Mouse (Mus musculus): ENCODE measurements around the gene Uba6. TPM values are rescaled to one million over a fixed set of nuclear protein-coding genes. Genes with fewer than 3 reads are reported as not detected.

Uba6 gene
- total and polyA plus RNA-seq, 2 experiments, result 0.69 to 5.5 TPM

- Histone ChIP-seq H3K79me2 (ENCODE audit: control insufficient read depth, insufficient read depth, low read length) (no peaks in the 10 kb centered on the region), H3K4me3 (ENCODE audit: insufficient read depth, low read depth, low read length) (no peak within 1 kb of the TSS; the same call in none of the 2 replicates), H3K27me3 (ENCODE audit: control insufficient read depth, insufficient read depth, low read length) (no peaks in the 10 kb centered on the region), H3K36me3 (ENCODE audit: control insufficient read depth, insufficient read depth, low read length) (no peaks in the 10 kb centered on the region), H3K27ac (replicated peaks; ENCODE audit: insufficient read depth, low read depth, low read length) (no peak within 1 kb of the TSS), H3K9ac (ENCODE audit: low read depth, low read length) (no peak within 1 kb of the TSS), H3K4me1 (ENCODE audit: control insufficient read depth, insufficient read depth, low read length) (peaks cover 2% of the 10 kb centered on the region; the same call in 1 of the 2 replicates)
- TF ChIP-seq CTCF (IDR thresholded peaks at IDR 0.05; ENCODE audit: low read depth, low read length) (no peak), POLR2A (IDR thresholded peaks at IDR 0.05; ENCODE audit: extremely low read depth, insufficient read depth, low read length) (no peak)
- DNase-seq (ENCODE audit: extremely low read depth, low read depth, low spot score), result no peak
- WGBS, result 62% methylated on average over 7 of the region's 7 CpGs
Observed at GRCm38 (mm10) chr5:86071538-86071937, 101.1 kb downstream of the Uba6 start, which contains the start of gene Stap1. Gene Stap1 (plus strand): TSS chr5:86071746.

- peaks cover 4% of the 10 kb centered on the region; the same call in 1 of the 2 replicates for H3K4me1 ChIP-seq (ENCODE audit: control insufficient read depth, insufficient read depth, low read length)
- no peak overlapping the region for H3K4me3 ChIP-seq (ENCODE audit: insufficient read depth, low read depth, low read length)
- TF ChIP-seq CTCF (IDR thresholded peaks at IDR 0.05; ENCODE audit: low read depth, low read length), result no peak
- TF ChIP-seq POLR2A (IDR thresholded peaks at IDR 0.05; ENCODE audit: extremely low read depth, insufficient read depth, low read length), result no peak
- no peaks in the 10 kb centered on the region for H3K36me3 ChIP-seq (ENCODE audit: control insufficient read depth, insufficient read depth, low read length)
- H3K9ac ChIP-seq (ENCODE audit: low read depth, low read length), result no peak overlapping the region
- no peaks in the 10 kb centered on the region for H3K27me3 ChIP-seq (ENCODE audit: control insufficient read depth, insufficient read depth, low read length)
- no peaks in the 10 kb centered on the region for H3K79me2 ChIP-seq (ENCODE audit: control insufficient read depth, insufficient read depth, low read length)
- WGBS, result 68% methylated on average over 6 of the region's 6 CpGs
- DNase-seq (ENCODE audit: extremely low read depth, low read depth, low spot score), result no peak
- no peak overlapping the region for H3K27ac ChIP-seq (replicated peaks; ENCODE audit: insufficient read depth, low read depth, low read length)
Observed at GRCm38 (mm10) chr5:86069121-86069520, 103.5 kb downstream of the Uba6 start.

- Histone ChIP-seq H3K9ac (ENCODE audit: low read depth, low read length) (no peak overlapping the region), H3K79me2 (ENCODE audit: control insufficient read depth, insufficient read depth, low read length) (no peaks in the 10 kb centered on the region), H3K4me3 (ENCODE audit: insufficient read depth, low read depth, low read length) (no peak overlapping the region), H3K4me1 (ENCODE audit: control insufficient read depth, insufficient read depth, low read length) (peaks cover 4% of the 10 kb centered on the region; the same call in 1 of the 2 replicates), H3K27me3 (ENCODE audit: control insufficient read depth, insufficient read depth, low read length) (no peaks in the 10 kb centered on the region), H3K27ac (replicated peaks; ENCODE audit: insufficient read depth, low read depth, low read length) (no peak overlapping the region), H3K36me3 (ENCODE audit: control insufficient read depth, insufficient read depth, low read length) (no peaks in the 10 kb centered on the region)
- TF ChIP-seq POLR2A (IDR thresholded peaks at IDR 0.05; ENCODE audit: extremely low read depth, insufficient read depth, low read length), result no peak
- no peak for TF ChIP-seq CTCF (IDR thresholded peaks at IDR 0.05; ENCODE audit: low read depth, low read length)
- no peak for DNase-seq (ENCODE audit: extremely low read depth, low read depth, low spot score)
- 77% methylated on average over 3 of the region's 3 CpGs for WGBS
Observed at GRCm38 (mm10) chr5:86068451-86068850, 104.2 kb downstream of the Uba6 start.

DNA sequence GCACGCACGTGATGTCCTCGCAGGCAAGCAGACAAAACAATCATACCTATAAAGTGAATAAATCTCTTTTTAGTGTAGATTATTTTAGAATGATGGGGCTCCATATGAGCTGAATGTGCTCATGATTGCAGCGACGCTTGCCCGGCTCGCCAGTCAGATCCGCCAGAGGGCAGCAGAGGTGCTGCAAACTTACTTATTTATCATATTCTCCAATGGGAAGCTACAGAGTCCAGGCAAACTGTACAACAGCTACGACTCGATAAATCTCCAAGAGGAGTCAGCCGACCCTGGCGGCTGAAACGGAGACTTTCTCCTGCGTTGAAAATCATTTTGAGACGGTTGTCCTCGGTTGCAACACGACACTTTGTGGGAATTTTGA is 106.1 kb downstream of the Uba6 start:
- peak; percentile 76 for DNase-seq (ENCODE audit: extremely low read depth, low read depth, low spot score)
- Histone ChIP-seq H3K9ac (ENCODE audit: low read depth, low read length) (peak overlapping the region; percentile 39), H3K79me2 (ENCODE audit: control insufficient read depth, insufficient read depth, low read length) (no peaks in the 10 kb centered on the region), H3K36me3 (ENCODE audit: control insufficient read depth, insufficient read depth, low read length) (no peaks in the 10 kb centered on the region), H3K4me1 (ENCODE audit: control insufficient read depth, insufficient read depth, low read length) (peaks cover 4% of the 10 kb centered on the region; the same call in 1 of the 2 replicates), H3K4me3 (ENCODE audit: insufficient read depth, low read depth, low read length) (peak overlapping the region; percentile 42), H3K27me3 (ENCODE audit: control insufficient read depth, insufficient read depth, low read length) (no peaks in the 10 kb centered on the region), H3K27ac (replicated peaks; ENCODE audit: insufficient read depth, low read depth, low read length) (peak overlapping the region; percentile 36)
- WGBS, result under 1% methylated on average over 17 of the region's 17 CpGs
- peak; percentile 94 for TF ChIP-seq CTCF (IDR thresholded peaks at IDR 0.05; ENCODE audit: low read depth, low read length)
- TF ChIP-seq POLR2A (IDR thresholded peaks at IDR 0.05; ENCODE audit: extremely low read depth, insufficient read depth, low read length), result no peak

- WGBS, result under 1% methylated on average over 17 of the region's 17 CpGs
- Histone ChIP-seq H3K4me3 (ENCODE audit: insufficient read depth, low read depth, low read length) (peak overlapping the region; percentile 42), H3K9ac (ENCODE audit: low read depth, low read length) (peak overlapping the region; percentile 39), H3K4me1 (ENCODE audit: control insufficient read depth, insufficient read depth, low read length) (peaks cover 4% of the 10 kb centered on the region; the same call in 1 of the 2 replicates), H3K27ac (replicated peaks; ENCODE audit: insufficient read depth, low read depth, low read length) (peak overlapping the region; percentile 36), H3K79me2 (ENCODE audit: control insufficient read depth, insufficient read depth, low read length) (no peaks in the 10 kb centered on the region), H3K36me3 (ENCODE audit: control insufficient read depth, insufficient read depth, low read length) (no peaks in the 10 kb centered on the region), H3K27me3 (ENCODE audit: control insufficient read depth, insufficient read depth, low read length) (no peaks in the 10 kb centered on the region)
- DNase-seq (ENCODE audit: extremely low read depth, low read depth, low spot score), result peak; percentile 65
- no peak for TF ChIP-seq POLR2A (IDR thresholded peaks at IDR 0.05; ENCODE audit: extremely low read depth, insufficient read depth, low read length)
- TF ChIP-seq CTCF (IDR thresholded peaks at IDR 0.05; ENCODE audit: low read depth, low read length), result no peak
Observed at GRCm38 (mm10) chr5:86065876-86066550, 106.6 kb downstream of the Uba6 start.

Data from liver, adult 2 months (tissue).